Mouse (Mus musculus) forebrain, embryonic 15.5 days (tissue): ENCODE data around the gene Ripk4. TPM values are rescaled to one million over a fixed set of nuclear protein-coding genes. Genes with fewer than 3 reads are reported as not detected.

Experiments used
- ATAC-seq: fragments of 200-750 bp; cut with Nextera tagmentation; replicated peaks from 2 replicates; pipeline ENCODE4 v1.8.0; 2017; ENCODE audit warnings: mild to moderate bottlenecking, moderate TSS enrichment, moderate library complexity
- H3K27ac ChIP-seq: fragments of 300-500 bp; sonication (generic); replicated peaks from 2 replicates; pipeline ENCODE4 v1.5.1; 2015; ENCODE audit warnings: mild to moderate bottlenecking, inconsistent platforms
- H3K27me3 ChIP-seq: fragments of 300-500 bp; sonication (generic); 2 replicates; pipeline ENCODE4 v1.6.1; 2015; ENCODE audit warnings: inconsistent platforms
- H3K36me3 ChIP-seq: fragments of 300-500 bp; sonication (generic); 2 replicates; pipeline ENCODE4 v1.6.1; 2015; ENCODE audit warnings: mild to moderate bottlenecking, inconsistent platforms
- H3K4me1 ChIP-seq: fragments of 300-500 bp; sonication (generic); 2 replicates; pipeline ENCODE4 v1.6.1; 2015; ENCODE audit warnings: inconsistent platforms
- H3K4me2 ChIP-seq: fragments of 300-500 bp; sonication (generic); replicated peaks from 2 replicates; pipeline ENCODE4 v1.6.1; 2015; ENCODE audit warnings: mild to moderate bottlenecking, inconsistent platforms
- H3K4me3 ChIP-seq: fragments of 300-500 bp; sonication (generic); 2 replicates; pipeline ENCODE4 v1.5.1; 2015; ENCODE audit warnings: mild to moderate bottlenecking, inconsistent platforms
- H3K9ac ChIP-seq: fragments of 300-500 bp; sonication (generic); replicated peaks from 2 replicates; pipeline ENCODE4 v1.6.1; 2015; ENCODE audit warnings: mild to moderate bottlenecking, inconsistent platforms
- H3K9me3 ChIP-seq: fragments of 300-500 bp; sonication (generic); 2 replicates; pipeline ENCODE4 v1.6.1; 2016; ENCODE audit warnings: inconsistent platforms
- WGBS: fragments of 180-500 bp; shearing (Covaris S2); methylation state at CpG from one replicate; pipeline ENCODE4 v1.1.7; 2015; ENCODE audit warnings: mixed read lengths; 5-methylcytosine and 5-hydroxymethylcytosine counted together
- polyA plus RNA-seq: library from polyadenylated mRNA; unstranded; fragments of >200 nt; fragmentation: Nextera tagmentation; extraction: Ambion mirVana; gene quantifications from 2 replicates; pipeline ENCODE4 v1.2.1, GENCODE M21; 2015

The Ripk4 gene
- polyA plus RNA-seq, 1 experiment from 2014 or later = 0.99 TPM

DNA sequence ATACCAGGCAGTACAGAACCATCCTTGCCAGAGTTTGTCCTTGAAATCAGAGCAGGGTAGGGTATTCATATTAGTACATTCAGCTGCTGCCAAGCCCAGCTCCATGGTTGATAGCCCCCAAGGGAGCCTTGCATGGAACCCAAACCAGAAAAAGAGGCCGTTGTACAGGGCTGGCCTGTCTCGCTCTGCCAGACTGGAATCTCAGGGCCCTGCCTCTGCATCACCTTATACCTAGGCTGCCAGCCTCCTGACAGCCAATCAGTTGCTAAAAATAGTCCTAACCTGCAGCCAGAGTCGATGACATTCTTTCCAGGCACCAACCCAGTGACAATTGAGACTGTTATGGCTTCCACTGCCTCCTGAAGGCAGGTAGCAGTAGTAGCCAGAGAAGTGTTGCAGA lies 37.2 kb downstream of the Ripk4 start:
- 77% methylated on average over 3 of the region's 3 CpGs for WGBS
- H3K4me1 ChIP-seq = no peaks in the 10 kb centered on the region
- no peak for ATAC-seq
- no peak overlapping the region for H3K27ac ChIP-seq
- no peaks in the 10 kb centered on the region for H3K36me3 ChIP-seq
- H3K9ac ChIP-seq = no peak overlapping the region
- H3K27me3 ChIP-seq = no peaks in the 10 kb centered on the region
- no peak overlapping the region for H3K4me3 ChIP-seq
- no peaks in the 10 kb centered on the region for H3K9me3 ChIP-seq
- no peak overlapping the region for H3K4me2 ChIP-seq

GRCm38 (mm10) chr16:97720093-97720492 lies 43.5 kb downstream of the Ripk4 start:
- WGBS = 76% methylated on average over 1 of the region's 1 CpGs
- Histone ChIP-seq H3K9me3 (no peaks in the 10 kb centered on the region), H3K4me1 (no peaks in the 10 kb centered on the region), H3K4me2 (no peak overlapping the region), H3K9ac (no peak overlapping the region), H3K4me3 (no peak overlapping the region), H3K27me3 (no peaks in the 10 kb centered on the region), H3K27ac (no peak overlapping the region), H3K36me3 (no peaks in the 10 kb centered on the region)
- ATAC-seq = no peak

DNA sequence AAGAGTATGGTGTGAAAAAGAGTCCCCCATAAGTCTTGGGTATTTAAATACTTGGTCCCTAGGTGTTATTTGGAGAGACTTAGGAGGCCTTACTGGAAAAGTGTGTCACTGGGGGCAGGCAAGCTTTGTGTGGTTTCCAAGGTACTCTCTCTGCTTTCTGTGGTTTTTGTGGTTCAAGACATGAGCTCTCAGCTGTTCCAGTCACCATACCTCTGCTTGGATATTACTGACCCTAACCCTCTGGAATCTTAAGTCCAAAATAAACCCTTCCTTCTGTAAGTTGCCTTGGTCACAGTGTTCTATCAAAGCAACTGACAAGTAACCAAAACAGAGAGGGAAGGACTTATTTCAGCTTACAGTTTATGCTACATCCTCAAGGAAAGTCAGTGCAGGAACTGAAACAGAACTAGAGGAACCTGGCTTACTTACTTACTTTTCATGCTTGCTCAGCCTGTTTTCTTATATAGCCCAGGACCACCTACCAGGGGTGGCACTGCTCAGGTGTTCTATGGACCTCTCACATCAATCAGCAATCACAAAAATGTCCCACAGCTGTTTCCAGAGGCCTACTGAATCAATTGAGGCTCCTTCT lies 44.1 kb downstream of the Ripk4 start:
- Histone ChIP-seq H3K4me1 (no peaks in the 10 kb centered on the region), H3K27ac (no peak overlapping the region), H3K27me3 (no peaks in the 10 kb centered on the region), H3K4me2 (no peak overlapping the region), H3K9ac (no peak overlapping the region), H3K4me3 (no peak overlapping the region), H3K36me3 (no peaks in the 10 kb centered on the region), H3K9me3 (no peaks in the 10 kb centered on the region)
- ATAC-seq = no peak

DNA sequence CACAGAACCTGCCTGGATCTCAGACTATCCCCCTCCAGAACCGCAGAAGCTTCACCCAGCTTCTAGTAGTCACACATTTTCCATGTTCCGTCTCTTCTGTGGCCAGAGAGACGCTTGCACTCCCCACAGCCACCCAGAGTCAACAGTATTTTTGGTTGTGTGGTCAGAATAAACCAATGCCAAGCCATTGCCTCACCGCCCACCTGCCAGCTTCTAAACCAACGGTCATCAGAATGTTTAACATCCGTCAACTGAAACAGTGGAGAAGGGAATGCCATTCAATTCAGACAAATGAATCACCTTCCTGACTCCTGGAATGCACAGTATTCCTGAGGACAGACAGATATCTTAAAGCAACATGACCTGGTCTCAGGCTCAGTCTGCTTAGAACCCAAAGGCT lies 47.0 kb downstream of the Ripk4 start:
- Histone ChIP-seq H3K4me1 (no peaks in the 10 kb centered on the region), H3K4me3 (no peak overlapping the region), H3K27me3 (no peaks in the 10 kb centered on the region), H3K9ac (no peak overlapping the region), H3K4me2 (no peak overlapping the region), H3K9me3 (no peaks in the 10 kb centered on the region), H3K36me3 (no peaks in the 10 kb centered on the region), H3K27ac (no peak overlapping the region)
- WGBS = 89% methylated on average over 6 of the region's 6 CpGs
- no peak for ATAC-seq

- ATAC-seq = no peak
- Histone ChIP-seq H3K27me3 (no peaks in the 10 kb centered on the region), H3K4me3 (no peak overlapping the region), H3K4me1 (no peaks in the 10 kb centered on the region), H3K9me3 (no peaks in the 10 kb centered on the region), H3K9ac (no peak overlapping the region), H3K27ac (no peak overlapping the region), H3K36me3 (no peaks in the 10 kb centered on the region), H3K4me2 (no peak overlapping the region)
Observed at GRCm38 (mm10) chr16:97712129-97712528, 51.5 kb downstream of the Ripk4 start.

- H3K4me1 ChIP-seq = no peaks in the 10 kb centered on the region
- no peaks in the 10 kb centered on the region for H3K9me3 ChIP-seq
- no peaks in the 10 kb centered on the region for H3K36me3 ChIP-seq
- no peaks in the 10 kb centered on the region for H3K27me3 ChIP-seq
- H3K9ac ChIP-seq = no peak overlapping the region
- no peak overlapping the region for H3K4me2 ChIP-seq
- no peak for ATAC-seq
- H3K4me3 ChIP-seq = no peak overlapping the region
- WGBS = 63% methylated on average over 1 of the region's 1 CpGs
- H3K27ac ChIP-seq = no peak overlapping the region
Observed at GRCm38 (mm10) chr16:97701871-97702270, 61.7 kb downstream of the Ripk4 start.

GRCm38 (mm10) chr16:97697769-97698168 lies 65.8 kb downstream of the Ripk4 start:
- H3K27ac ChIP-seq = no peak overlapping the region
- WGBS = 21% methylated on average over 1 of the region's 1 CpGs
- H3K36me3 ChIP-seq = no peaks in the 10 kb centered on the region
- H3K4me3 ChIP-seq = no peak overlapping the region
- H3K9ac ChIP-seq = no peak overlapping the region
- H3K27me3 ChIP-seq = no peaks in the 10 kb centered on the region
- no peaks in the 10 kb centered on the region for H3K9me3 ChIP-seq
- no peak for ATAC-seq
- H3K4me1 ChIP-seq = no peaks in the 10 kb centered on the region
- H3K4me2 ChIP-seq = no peak overlapping the region

- Histone ChIP-seq H3K9me3 (no peaks in the 10 kb centered on the region), H3K4me1 (no peaks in the 10 kb centered on the region), H3K9ac (no peak overlapping the region), H3K4me2 (no peak overlapping the region), H3K36me3 (no peaks in the 10 kb centered on the region), H3K27me3 (no peaks in the 10 kb centered on the region), H3K27ac (no peak overlapping the region), H3K4me3 (no peak overlapping the region)
- no peak for ATAC-seq
- 83% methylated on average over 4 of the region's 4 CpGs for WGBS
Observed at GRCm38 (mm10) chr16:97695709-97696108, 67.9 kb downstream of the Ripk4 start.

Other genes starting within 250 kb of the Ripk4 start
- gene Fam3b, start 249.0 kb downstream of the Ripk4 start, polyA plus RNA-seq = not detected in 2 replicates
- gene Tmprss2, start 152.6 kb downstream of the Ripk4 start, polyA plus RNA-seq = not detected in 2 replicates
- gene Prdm15, start 88.1 kb upstream of the Ripk4 start, polyA plus RNA-seq = 16.3 TPM in 2 replicates
- gene C2cd2, start 198.8 kb upstream of the Ripk4 start, polyA plus RNA-seq = 11.7 and 14.2 TPM in 2 replicates
- 11.0 and 11.9 TPM in 2 replicates for gene Zbtb21, start 198.8 kb upstream of the Ripk4 start, polyA plus RNA-seq
- 30.3 and 30.4 TPM in 2 replicates for gene B230307C23Rik, start 233.5 kb upstream of the Ripk4 start, polyA plus RNA-seq